Mouse (Mus musculus) limb, embryonic 14.5 days (tissue): ENCODE measurements around the gene Tnpo3. TPM values are rescaled to one million over a fixed set of nuclear protein-coding genes. Genes with fewer than 3 reads are reported as not detected.

Source experiments
- ATAC-seq: fragments of 200-750 bp; cut with Nextera tagmentation; 2 replicates; pipeline ENCODE4 v1.8.0; 2017; ENCODE audit warnings: low read depth, moderate number of reproducible peaks, moderate TSS enrichment; ENCODE audit not compliant: low FRiP score
- DNase-seq: peaks from one replicate; pipeline ENCODE4 v3.0.0-alpha.2; 2015; ENCODE audit warnings: low spot score
- H3K27ac ChIP-seq: fragments of 300-500 bp; sonication (generic); replicated peaks from 2 replicates; pipeline ENCODE4 v1.5.1; 2014; ENCODE audit warnings: low read depth, mild to moderate bottlenecking, low read length, moderate library complexity, mixed read lengths
- H3K27me3 ChIP-seq: fragments of 300-500 bp; sonication (generic); 2 replicates; pipeline ENCODE4 v1.6.1; 2014; ENCODE audit warnings: low read length, mixed read lengths; ENCODE audit not compliant: control insufficient read depth, insufficient read depth
- H3K36me3 ChIP-seq: fragments of 300-500 bp; sonication (generic); 2 replicates; pipeline ENCODE4 v1.6.1; 2014; ENCODE audit warnings: mild to moderate bottlenecking, low read length, moderate library complexity, mixed read lengths; ENCODE audit not compliant: control insufficient read depth, insufficient read depth
- H3K4me1 ChIP-seq: fragments of 300-500 bp; sonication (generic); 2 replicates; pipeline ENCODE4 v1.6.1; 2014; ENCODE audit warnings: antibody characterized with exemption, low read length, mixed read lengths; ENCODE audit not compliant: control insufficient read depth, insufficient read depth
- H3K4me2 ChIP-seq: fragments of 300-500 bp; sonication (generic); replicated peaks from 2 replicates; pipeline ENCODE4 v1.6.1; 2014; ENCODE audit warnings: low read depth, mild to moderate bottlenecking, low read length, moderate library complexity; ENCODE audit not compliant: severe bottlenecking
- H3K4me3 ChIP-seq: fragments of 300-500 bp; sonication (generic); replicated peaks from 2 replicates; pipeline ENCODE4 v1.5.1; 2014; ENCODE audit warnings: low read length
- H3K9ac ChIP-seq: fragments of 300-500 bp; sonication (generic); 2 replicates; pipeline ENCODE4 v1.6.1; 2014; ENCODE audit warnings: mild to moderate bottlenecking, low read depth, low read length, moderate library complexity; ENCODE audit not compliant: severe bottlenecking
- H3K9me3 ChIP-seq: fragments of 300-500 bp; sonication (generic); 2 replicates; pipeline ENCODE4 v1.6.1; 2016; ENCODE audit warnings: low read length; ENCODE audit not compliant: control insufficient read depth
- POLR2A ChIP-seq: fragments of 200-500 bp; IDR thresholded peaks from 2 replicates; pipeline ENCODE4 v1.8.0; 2012; ENCODE audit warnings: inconsistent platforms, mild to moderate bottlenecking, moderate library complexity, borderline replicate concordance; ENCODE audit not compliant: insufficient read depth, insufficient read length; ENCODE audit errors: extremely low read depth
- WGBS: fragments of 180-500 bp; shearing (Covaris S2); extraction: QIAGEN DNeasy Blood & Tissue Kit; methylation state at CpG from one replicate; pipeline ENCODE4 v1.1.7; 2014; 5-methylcytosine and 5-hydroxymethylcytosine counted together
- polyA plus RNA-seq, 2 experiments: library from polyadenylated mRNA; depleted of rRNA in 1 of 2; stranded (reverse) in 1 of 2; unstranded in 1 of 2; fragments of >200 nt; fragmentation: Nextera tagmentation in 1 of 2; extraction: Ambion mirVana in 1 of 2; gene quantifications; 2 replicates each; pipeline versions ENCODE4 v1.2.1 to v1.2.3; 2012 to 2014

The Tnpo3 gene
- polyA plus RNA-seq, 2 experiments: 64.0 to 82.7 TPM

DNA sequence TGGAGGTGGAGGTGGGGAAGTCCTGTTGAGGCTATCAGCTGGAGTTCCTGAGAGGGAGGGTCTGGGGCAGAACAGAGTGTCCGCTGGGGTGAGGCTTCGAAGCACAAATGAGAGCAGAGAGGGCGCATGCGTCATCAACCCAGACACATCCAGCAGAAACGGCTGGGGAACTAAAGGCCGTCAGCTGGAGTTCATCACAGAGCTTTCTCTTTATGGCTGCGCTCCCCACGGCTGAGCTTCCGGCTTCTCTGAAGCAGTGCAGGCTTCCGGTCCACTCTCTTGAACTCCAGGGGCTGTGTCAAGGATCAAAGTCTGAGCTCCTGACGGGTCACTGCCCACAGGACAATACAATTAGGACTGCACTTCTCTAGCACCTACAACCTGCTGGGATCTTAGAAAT is 96.4 kb downstream of the Tnpo3 start:
- no peaks in the 10 kb centered on the region for H3K9me3 ChIP-seq
- peak overlapping the region; percentile 26; the same call in 1 of the 2 replicates for H3K27ac ChIP-seq
- H3K27me3 ChIP-seq: no peaks in the 10 kb centered on the region
- peaks cover 19% of the 10 kb centered on the region for H3K4me1 ChIP-seq
- DNase-seq: peak; percentile 85
- H3K4me2 ChIP-seq: peak overlapping the region; percentile 33
- ATAC-seq: peak; percentile 77
- no peaks in the 10 kb centered on the region for H3K36me3 ChIP-seq
- H3K9ac ChIP-seq: peak overlapping the region; percentile 28; the same call in 1 of the 2 replicates
- peak overlapping the region; percentile 6; the same call in 1 of the 2 replicates for H3K4me3 ChIP-seq
- WGBS: 3% methylated on average over 11 of the region's 11 CpGs
- no peak for TF ChIP-seq POLR2A

- H3K4me3 ChIP-seq: no peak overlapping the region
- ATAC-seq: no peak
- H3K4me1 ChIP-seq: peaks cover 27% of the 10 kb centered on the region
- H3K36me3 ChIP-seq: no peaks in the 10 kb centered on the region
- no peak overlapping the region for H3K27ac ChIP-seq
- 27% methylated on average over 2 of the region's 2 CpGs for WGBS
- no peak for DNase-seq
- no peak overlapping the region for H3K9ac ChIP-seq
- TF ChIP-seq POLR2A: no peak
- H3K27me3 ChIP-seq: no peaks in the 10 kb centered on the region
- H3K9me3 ChIP-seq: no peaks in the 10 kb centered on the region
- H3K4me2 ChIP-seq: no peak overlapping the region
These were observed 100.6 kb downstream of the Tnpo3 start for GRCm38 (mm10) chr6:29509086-29509485.

DNA sequence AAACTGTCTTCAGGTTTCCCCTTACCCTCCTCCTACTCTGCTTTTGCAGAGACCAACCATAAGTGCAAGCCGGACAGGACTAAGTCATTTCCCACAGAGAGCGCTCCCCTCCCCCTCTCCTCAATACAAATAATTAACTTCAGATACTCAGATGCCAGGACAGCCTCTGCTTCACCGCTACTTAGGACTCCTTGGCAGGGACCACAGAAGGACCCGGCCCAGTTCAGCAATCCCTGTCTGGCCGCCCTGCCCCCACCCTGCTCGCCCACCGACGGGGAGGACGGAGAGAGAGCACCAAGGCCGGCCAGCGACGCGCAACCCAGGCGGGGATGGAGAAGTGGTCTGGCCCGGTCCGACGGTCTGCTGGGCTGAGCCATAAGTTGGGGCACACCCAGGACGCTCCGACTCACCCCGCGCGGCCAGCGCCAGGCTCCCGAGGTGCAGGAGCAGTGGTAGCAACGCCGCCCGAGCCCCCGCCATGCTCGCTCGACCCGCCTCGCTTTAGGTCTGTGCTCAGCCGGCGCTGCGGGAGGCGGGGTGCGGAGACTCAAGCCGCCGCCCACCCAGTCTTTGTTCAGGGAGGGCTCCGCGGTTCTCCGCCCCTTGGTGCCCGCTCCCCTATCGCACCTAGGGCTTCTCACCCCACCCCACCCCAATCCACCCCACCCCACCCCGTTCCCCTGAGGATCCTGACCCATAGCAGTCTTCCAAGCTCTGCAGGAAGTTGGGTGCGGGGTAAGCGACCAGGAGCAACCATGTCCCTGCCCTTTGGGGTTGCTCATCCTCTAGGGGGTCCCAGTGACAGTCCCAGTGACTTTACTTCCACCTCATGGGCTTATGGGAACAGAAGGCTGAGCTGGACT is 102.0 kb downstream of the Tnpo3 start, which contains the start of gene Kcp:
Kcp (minus strand) TSS at position 506 of the 863 bp plus-strand sequence.
- no peaks in the 10 kb centered on the region for H3K36me3 ChIP-seq
- ATAC-seq (peak; percentile 72), DNase-seq (peak; percentile 44)
- H3K27ac ChIP-seq: no peak within 1 kb of the TSS
- H3K27me3 ChIP-seq: no peaks in the 10 kb centered on the region
- H3K9ac ChIP-seq: peak within 1 kb of the TSS; percentile 72
- H3K4me1 ChIP-seq: peaks cover 18% of the 10 kb centered on the region
- H3K4me3 ChIP-seq: peak within 1 kb of the TSS; percentile 62
- peak within 1 kb of the TSS; percentile 58 for H3K4me2 ChIP-seq
- no peak for TF ChIP-seq POLR2A
- no peaks in the 10 kb centered on the region for H3K9me3 ChIP-seq
- whole genome bisulfite sequencing: under 1% methylated on average over 43 of the region's 47 CpGs

DNA sequence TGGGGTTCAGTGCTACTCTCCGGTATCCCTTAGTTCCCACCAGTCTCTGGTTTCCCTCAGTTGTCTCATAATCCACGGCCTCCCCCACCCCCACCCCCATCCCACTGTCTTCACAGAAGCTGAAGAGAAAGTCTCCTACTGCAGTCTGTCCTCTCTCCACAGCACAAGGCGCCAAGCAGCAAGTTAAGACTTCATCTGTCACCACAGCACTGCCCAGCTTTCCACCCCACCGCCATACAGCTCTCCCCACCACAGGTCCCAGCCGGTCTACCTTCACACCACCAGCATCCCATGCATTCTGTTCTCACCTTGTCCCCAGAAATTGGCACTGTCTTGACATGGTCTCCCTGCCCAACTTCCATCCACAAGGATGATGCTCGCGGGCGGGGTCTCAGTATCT is 102.9 kb downstream of the Tnpo3 start:
- Histone ChIP-seq H3K9ac (peak overlapping the region; percentile 72), H3K4me3 (peak overlapping the region; percentile 62), H3K36me3 (0 out of 2 replicates have a peak, but pooled peaks cover 3% of the 10 kb centered on the region), H3K4me1 (peaks cover 18% of the 10 kb centered on the region), H3K27me3 (no peaks in the 10 kb centered on the region), H3K27ac (no peak overlapping the region), H3K4me2 (peak overlapping the region; percentile 58), H3K9me3 (no peaks in the 10 kb centered on the region)
- ATAC-seq (no peak), DNase-seq (no peak)
- 12% methylated on average over 8 of the region's 8 CpGs for WGBS
- no peak for TF ChIP-seq POLR2A

GRCm38 (mm10) chr6:29505493-29505892 is 104.2 kb downstream of the Tnpo3 start:
- 83% methylated on average over 5 of the region's 5 CpGs for WGBS
- DNase-seq (no peak), ATAC-seq (no peak)
- Histone ChIP-seq H3K27ac (no peak overlapping the region), H3K4me3 (no peak overlapping the region), H3K36me3 (peaks cover 5% of the 10 kb centered on the region; the same call in 1 of the 2 replicates), H3K9me3 (no peaks in the 10 kb centered on the region), H3K4me2 (no peak overlapping the region), H3K9ac (no peak overlapping the region), H3K4me1 (peaks cover 18% of the 10 kb centered on the region), H3K27me3 (no peaks in the 10 kb centered on the region)
- TF ChIP-seq POLR2A: no peak
